Mouse (Mus musculus) heart, adult 2 months (tissue): ENCODE measurements at regions not wholly inside any gene's neighbourhood (a gene's known extent, or its start where the extent isn't known, plus 50 kb on each side); places are given as distances from the start of the nearest gene placed in this dataset.

Source experiments
- CTCF ChIP-seq: fragments of 200-600 bp; IDR thresholded peaks from 2 replicates; pipeline ENCODE4 v1.8.1; 2022; ENCODE audit warnings: antibody characterized with exemption, mild to moderate bottlenecking, moderate library complexity
- EP300 ChIP-seq: fragments of 200-500 bp; IDR thresholded peaks from 2 replicates; pipeline ENCODE4 v1.6.1; 2011; ENCODE audit warnings: low read depth, low read length, control low read depth; ENCODE audit not compliant: insufficient read depth
- POLR2A ChIP-seq: fragments of 200-500 bp; IDR thresholded peaks from 2 replicates; pipeline ENCODE4 v1.6.1; 2011; ENCODE audit warnings: mild to moderate bottlenecking, low read depth, low read length, control low read depth; ENCODE audit not compliant: insufficient read depth

- TF ChIP-seq CTCF, result no peak
- no peak for TF ChIP-seq POLR2A
- TF ChIP-seq EP300, result no peak
Observed at GRCm38 (mm10) chr10:11531343-11531742, 188.1 kb downstream of the Epm2a start.
